Mouse (Mus musculus) megakaryocyte, embryonic 14.5 days (primary cell): ENCODE measurements around the gene Arl4d.

Experiments used
- FLI1 ChIP-seq: IDR thresholded peaks from 2 replicates; pipeline ENCODE4 v1.6.1; 2012; ENCODE audit warnings: low read length, inconsistent platforms, mixed read lengths
- GATA1 ChIP-seq: IDR thresholded peaks from 3 replicates; pipeline ENCODE4 v1.6.1; 2012; ENCODE audit warnings: mixed read lengths, low read length, inconsistent platforms, borderline replicate concordance

- TF ChIP-seq GATA1 (no peak), FLI1 (no peak)
These were observed 16.6 kb downstream of the Arl4d start for GRCm38 (mm10) chr11:101681968-101682367.
